Mouse (Mus musculus) embryo, embryonic 11.5 days (tissue): ENCODE data around the gene Vmn2r111.
"Not testable (repeated sequence)": the region's sequence is repeated elsewhere in the genome, so short reads cannot be mapped to it uniquely, and the experiment has no call there.

Experiments used
- DNase-seq: peaks from one replicate; pipeline ENCODE4 v3.0.0-alpha.2; 2012; ENCODE audit warnings: low read depth, low spot score

The Vmn2r111 gene

GRCm38 (mm10) chr17:22573382-22573781 lies at the start of gene Vmn2r111:
TSS of gene Vmn2r111 (minus strand) at chr17:22573482.
- not testable (repeated sequence) for DNase-seq

- not testable (repeated sequence) for DNase-seq
Measured at GRCm38 (mm10) chr17:22600651-22601050, 27.4 kb upstream of the Vmn2r111 start, which contains the start of gene Vmn2r112. TSS of gene Vmn2r112 (plus strand) at chr17:22600951.

GRCm38 (mm10) chr17:22520467-22520866 lies 52.8 kb downstream of the Vmn2r111 start:
- DNase-seq, result not testable (repeated sequence)

- DNase-seq, result not testable (repeated sequence)
Measured at GRCm38 (mm10) chr17:22520037-22520436, 53.2 kb downstream of the Vmn2r111 start.

- DNase-seq, result no peak
Measured at GRCm38 (mm10) chr17:22497120-22497519, 76.2 kb downstream of the Vmn2r111 start.
